Mouse (Mus musculus): ENCODE measurements around the gene Rnf135. TPM values are rescaled to one million over a fixed set of nuclear protein-coding genes. Genes with fewer than 3 reads are reported as not detected.

Gene Rnf135
- total and polyA plus RNA-seq, 3 experiments: 5.2 to 8.0 TPM; not detected in 1

DNA sequence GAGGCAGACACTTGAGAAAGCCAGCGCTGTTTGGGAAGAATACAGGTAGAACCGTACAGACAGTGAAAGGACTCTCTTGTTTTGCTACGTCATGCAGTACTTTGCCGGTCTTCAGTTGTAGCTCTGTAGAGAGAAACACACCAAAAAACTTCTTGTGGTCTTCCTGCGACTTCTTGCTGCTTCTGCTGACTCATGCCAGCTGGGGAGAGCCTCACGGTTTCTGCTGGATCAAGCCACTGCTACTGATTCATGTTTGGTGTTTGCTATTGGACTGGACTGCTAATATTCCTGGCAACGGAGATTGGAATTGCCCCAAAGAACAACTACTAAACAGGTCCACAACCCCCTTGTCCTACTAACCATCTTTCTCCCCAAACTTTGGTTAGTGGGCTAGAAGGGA lies 12.7 kb downstream of the Rnf135 start:
- TF ChIP-seq MAFK (IDR thresholded peaks at IDR 0.05; ENCODE audit: borderline replicate concordance, low read depth, low read length) (no peak), E2F4 (IDR thresholded peaks at IDR 0.05; ENCODE audit: borderline replicate concordance, low read depth, low read length) (no peak), CHD2 (IDR thresholded peaks at IDR 0.05; ENCODE audit: low read length) (no peak), KAT2A (conservative IDR thresholded peaks at IDR 0.05; ENCODE audit: low read depth, low read length) (no peak), ETS1 (IDR thresholded peaks at IDR 0.05; ENCODE audit: low read depth, low read length) (no peak), BHLHE40 (IDR thresholded peaks at IDR 0.05; ENCODE audit: borderline replicate concordance, low read depth, low read length) (no peak), RCOR1 (IDR thresholded peaks at IDR 0.05; ENCODE audit: low read depth, low read length) (no peak), CHD1 (IDR thresholded peaks at IDR 0.05; ENCODE audit: low read depth, low read length) (no peak), USF2 (IDR thresholded peaks at IDR 0.05; ENCODE audit: borderline replicate concordance in 1 of 2, insufficient read depth in 1 of 2, low read depth in 1 of 2, low read length in 2 of 2) (no peak), NELFE (IDR thresholded peaks at IDR 0.05; ENCODE audit: low read depth, low read length) (no peak), MYC (IDR thresholded peaks at IDR 0.05; ENCODE audit: low read depth, low read length) (no peak), CTCF (IDR thresholded peaks at IDR 0.05 in 2 of 3, conservative IDR thresholded peaks at IDR 0.05 in 1 of 3; ENCODE audit: control insufficient read depth in 1 of 3, insufficient read depth in 1 of 3, low read depth in 2 of 3, low read length in 3 of 3, poor library complexity in 1 of 3, severe bottlenecking in 1 of 3) (no peak), POLR2A (IDR thresholded peaks at IDR 0.05; ENCODE audit: control insufficient read depth in 1 of 2, insufficient read depth in 1 of 2, low read depth in 1 of 2, low read length in 2 of 2, poor library complexity in 1 of 2) (no peak), ZC3H11A (IDR thresholded peaks at IDR 0.05; ENCODE audit: low read depth, low read length) (no peak), TAL1 (IDR thresholded peaks at IDR 0.05; ENCODE audit: low read length) (no peak), POLR2AphosphoS2 (IDR thresholded peaks at IDR 0.05; ENCODE audit: low read length) (no peak), EP300 (IDR thresholded peaks at IDR 0.05; ENCODE audit: low read depth in 1 of 2, low read length in 2 of 2) (no peak), RAD21 (IDR thresholded peaks at IDR 0.05; ENCODE audit: low read depth, low read length) (no peak)
- no peaks in the 10 kb centered on the region for H3K9me3 ChIP-seq (replicated peaks; ENCODE audit: insufficient read depth, low read length)
- no peak overlapping the region for H3K9ac ChIP-seq (ENCODE audit: control insufficient read depth, low read depth, low read length, poor library complexity, severe bottlenecking)
- H3K27me3 ChIP-seq (ENCODE audit: control insufficient read depth in 1 of 2, insufficient read depth in 2 of 2, low read length in 2 of 2): no peaks in the 10 kb centered on the region
- no peaks in the 10 kb centered on the region for H3K36me3 ChIP-seq (ENCODE audit: control insufficient read depth in 1 of 2, insufficient read depth in 2 of 2, low read length in 2 of 2)
- no peak for DNase-seq (ENCODE audit: low read depth, low spot score)
- no peak overlapping the region for H3K27ac ChIP-seq (ENCODE audit: control insufficient read depth, low read depth, low read length)
- no peaks in the 10 kb centered on the region for H3K4me1 ChIP-seq (ENCODE audit: control insufficient read depth in 1 of 2, insufficient read depth in 2 of 2, low read length in 2 of 2)
- H3K4me3 ChIP-seq (ENCODE audit: control insufficient read depth in 1 of 2, insufficient read depth in 1 of 2, low read depth in 2 of 2, low read length in 2 of 2): no peak overlapping the region
- H3K79me2 ChIP-seq (ENCODE audit: control insufficient read depth, insufficient read depth, low read length, poor library complexity): no peaks in the 10 kb centered on the region

DNA sequence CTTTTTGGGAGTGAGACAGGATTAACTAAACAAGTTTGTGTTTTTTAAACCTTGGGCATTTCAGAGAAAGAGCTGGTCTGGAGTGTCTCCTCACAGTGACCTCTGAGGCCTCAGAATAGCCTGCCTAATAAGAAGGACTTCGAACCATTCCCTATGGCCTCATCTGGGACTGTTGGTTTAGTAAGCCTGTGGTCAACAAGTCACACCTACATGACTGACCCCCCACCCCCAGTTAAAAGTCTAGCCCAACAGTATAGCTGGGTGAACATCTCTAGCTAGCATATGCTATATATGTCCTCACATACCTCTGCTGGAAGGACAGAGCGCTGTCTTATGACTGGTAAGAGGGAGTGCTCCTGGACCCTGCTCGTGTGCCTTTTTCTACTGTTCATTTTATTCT lies 15.7 kb downstream of the Rnf135 start:
- Histone ChIP-seq H3K4me1 (ENCODE audit: control insufficient read depth in 1 of 2, insufficient read depth in 2 of 2, low read length in 2 of 2) (no peaks in the 10 kb centered on the region), H3K9me3 (replicated peaks; ENCODE audit: insufficient read depth, low read length) (no peaks in the 10 kb centered on the region), H3K79me2 (ENCODE audit: control insufficient read depth, insufficient read depth, low read length, poor library complexity) (no peaks in the 10 kb centered on the region), H3K27ac (ENCODE audit: control insufficient read depth, low read depth, low read length) (no peak overlapping the region), H3K9ac (ENCODE audit: control insufficient read depth, low read depth, low read length, poor library complexity, severe bottlenecking) (no peak overlapping the region), H3K4me3 (ENCODE audit: control insufficient read depth in 1 of 2, insufficient read depth in 1 of 2, low read depth in 2 of 2, low read length in 2 of 2) (no peak overlapping the region), H3K27me3 (ENCODE audit: control insufficient read depth in 1 of 2, insufficient read depth in 2 of 2, low read length in 2 of 2) (no peaks in the 10 kb centered on the region), H3K36me3 (ENCODE audit: control insufficient read depth in 1 of 2, insufficient read depth in 2 of 2, low read length in 2 of 2) (no peaks in the 10 kb centered on the region)
- TF ChIP-seq TCF12 (IDR thresholded peaks at IDR 0.05; ENCODE audit: low read depth, low read length): no peak
- TF ChIP-seq MAX (IDR thresholded peaks at IDR 0.05; ENCODE audit: low read length): no peak
- no peak for TF ChIP-seq GABPA (IDR thresholded peaks at IDR 0.05; ENCODE audit: low read depth, low read length)
- TF ChIP-seq BHLHE40 (IDR thresholded peaks at IDR 0.05; ENCODE audit: borderline replicate concordance, low read depth, low read length): no peak
- TF ChIP-seq TBP (IDR thresholded peaks at IDR 0.05; ENCODE audit: low read depth, low read length): no peak
- no peak for DNase-seq (ENCODE audit: low read depth, low spot score)
